Mouse (Mus musculus) macrophage (primary cell): ENCODE measurements around the gene Gm11549. TPM values are rescaled to one million over a fixed set of nuclear protein-coding genes. Genes with fewer than 3 reads are reported as not detected.
A peak's percentile ranks its signal among the peaks of the same experiment; 100 is the strongest.

Experiments used
- H3K27ac ChIP-seq: fragments of 350-480 bp; formaldehyde crosslinking; 2 replicates; pipeline ENCODE4 v1.9.0; 2021
- H3K36me3 ChIP-seq: fragments of 350-480 bp; formaldehyde crosslinking; 2 replicates; pipeline ENCODE4 v1.9.0; 2021; ENCODE audit errors: inconsistent target
- H3K4me3 ChIP-seq: fragments of 350-480 bp; formaldehyde crosslinking; 2 replicates; pipeline ENCODE4 v1.9.0; 2021; ENCODE audit errors: inconsistent target
- H3K79me2 ChIP-seq: fragments of 350-480 bp; formaldehyde crosslinking; 2 replicates; pipeline ENCODE4 v1.9.0; 2021; ENCODE audit errors: inconsistent target
- WGBS: methylation state at CpG from one replicate; pipeline ENCODE4 v1.1.7; 2026; ENCODE audit warnings: inconsistent platforms; ENCODE audit not compliant: missing documents; 5-methylcytosine and 5-hydroxymethylcytosine counted together
- polyA plus RNA-seq: library from polyadenylated mRNA; stranded (reverse); fragments of 250-400 nt; gene quantifications from 3 replicates; pipeline ENCODE4 v1.2.4, GENCODE M21; 2018; ENCODE audit warnings: inconsistent platforms

Gene Gm11549
- polyA plus RNA-seq, 1 experiment from 2014 or later: not detected

- H3K36me3 ChIP-seq: no peaks in the 10 kb centered on the region
- WGBS: 12% methylated on average over 1 of the region's 1 CpGs
Measured at GRCm38 (mm10) chr3:36533201-36533672, 11.6 kb upstream of the Gm11549 start.

GRCm38 (mm10) chr3:36532738-36533137 lies 11.1 kb upstream of the Gm11549 start:
- 68% methylated on average over 7 of the region's 7 CpGs for WGBS
- no peaks in the 10 kb centered on the region for H3K36me3 ChIP-seq

More at GRCm38 (mm10) chr3:36533201-36533672, 11.6 kb upstream of the Gm11549 start:
- no peak overlapping the region for H3K4me3 ChIP-seq
- H3K79me2 ChIP-seq: no peaks in the 10 kb centered on the region
- H3K27ac ChIP-seq: no peak overlapping the region

GRCm38 (mm10) chr3:36531979-36532542 lies 10.4 kb upstream of the Gm11549 start:
- Histone ChIP-seq H3K27ac (no peak overlapping the region), H3K4me3 (peak overlapping the region; percentile 28), H3K79me2 (no peaks in the 10 kb centered on the region), H3K36me3 (no peaks in the 10 kb centered on the region)
- 4% methylated on average over 18 of the region's 18 CpGs for WGBS

More at GRCm38 (mm10) chr3:36532738-36533137, 11.1 kb upstream of the Gm11549 start:
- Histone ChIP-seq H3K79me2 (no peaks in the 10 kb centered on the region), H3K4me3 (no peak overlapping the region), H3K27ac (no peak overlapping the region)

GRCm38 (mm10) chr3:36531242-36531641 lies 9.6 kb upstream of the Gm11549 start:
- no peak overlapping the region for H3K4me3 ChIP-seq
- 89% methylated on average over 2 of the region's 2 CpGs for WGBS
- no peak overlapping the region for H3K27ac ChIP-seq
- H3K36me3 ChIP-seq: no peaks in the 10 kb centered on the region
- no peaks in the 10 kb centered on the region for H3K79me2 ChIP-seq

GRCm38 (mm10) chr3:36530781-36531180 lies 9.2 kb upstream of the Gm11549 start:
- H3K79me2 ChIP-seq: no peaks in the 10 kb centered on the region
- H3K4me3 ChIP-seq: no peak overlapping the region
- H3K36me3 ChIP-seq: no peaks in the 10 kb centered on the region
- 97% methylated on average over 5 of the region's 5 CpGs for whole genome bisulfite sequencing
- no peak overlapping the region for H3K27ac ChIP-seq

- no peak overlapping the region for H3K27ac ChIP-seq
- no peaks in the 10 kb centered on the region for H3K79me2 ChIP-seq
- no peak overlapping the region for H3K4me3 ChIP-seq
- WGBS: 92% methylated on average over 6 of the region's 6 CpGs
- H3K36me3 ChIP-seq: no peaks in the 10 kb centered on the region
Measured at GRCm38 (mm10) chr3:36530345-36530744, 8.7 kb upstream of the Gm11549 start.

GRCm38 (mm10) chr3:36524466-36524865 lies 2.9 kb upstream of the Gm11549 start:
- no peaks in the 10 kb centered on the region for H3K36me3 ChIP-seq
- H3K27ac ChIP-seq: no peak overlapping the region
- WGBS: 82% methylated on average over 3 of the region's 3 CpGs
- H3K4me3 ChIP-seq: no peak overlapping the region
- no peaks in the 10 kb centered on the region for H3K79me2 ChIP-seq

GRCm38 (mm10) chr3:36522137-36522536 lies 524 bp upstream of the Gm11549 start:
- H3K4me3 ChIP-seq: no peak overlapping the region
- no peaks in the 10 kb centered on the region for H3K79me2 ChIP-seq
- H3K27ac ChIP-seq: no peak overlapping the region
- WGBS: 36% methylated on average over 4 of the region's 4 CpGs
- no peaks in the 10 kb centered on the region for H3K36me3 ChIP-seq

GRCm38 (mm10) chr3:36516196-36516595 lies 5.4 kb downstream of the Gm11549 start:
- WGBS: 95% methylated on average over 9 of the region's 9 CpGs
- Histone ChIP-seq H3K27ac (no peak overlapping the region), H3K36me3 (no peaks in the 10 kb centered on the region), H3K4me3 (no peak overlapping the region), H3K79me2 (no peaks in the 10 kb centered on the region)

- H3K36me3 ChIP-seq: no peaks in the 10 kb centered on the region
- H3K79me2 ChIP-seq: no peaks in the 10 kb centered on the region
- H3K4me3 ChIP-seq: no peak overlapping the region
- no peak overlapping the region for H3K27ac ChIP-seq
- 90% methylated on average over 6 of the region's 6 CpGs for WGBS
Measured at GRCm38 (mm10) chr3:36511491-36511890, 10.1 kb downstream of the Gm11549 start.

GRCm38 (mm10) chr3:36505809-36506735 lies 15.5 kb downstream of the Gm11549 start:
- Histone ChIP-seq H3K79me2 (no peaks in the 10 kb centered on the region), H3K4me3 (no peak overlapping the region), H3K36me3 (no peaks in the 10 kb centered on the region), H3K27ac (no peak overlapping the region)
- WGBS: 82% methylated on average over 10 of the region's 10 CpGs

GRCm38 (mm10) chr3:36505306-36505705 lies 16.3 kb downstream of the Gm11549 start:
- 95% methylated on average over 8 of the region's 8 CpGs for WGBS

GRCm38 (mm10) chr3:36501546-36501945 lies 20.1 kb downstream of the Gm11549 start:
- Histone ChIP-seq H3K27ac (no peak overlapping the region), H3K36me3 (no peaks in the 10 kb centered on the region), H3K4me3 (no peak overlapping the region), H3K79me2 (no peaks in the 10 kb centered on the region)
- 72% methylated on average over 7 of the region's 7 CpGs for WGBS

More at GRCm38 (mm10) chr3:36505306-36505705, 16.3 kb downstream of the Gm11549 start:
- H3K4me3 ChIP-seq: no peak overlapping the region
- no peaks in the 10 kb centered on the region for H3K79me2 ChIP-seq
- no peak overlapping the region for H3K27ac ChIP-seq
- H3K36me3 ChIP-seq: no peaks in the 10 kb centered on the region

GRCm38 (mm10) chr3:36500976-36501375 lies 20.6 kb downstream of the Gm11549 start:
- H3K79me2 ChIP-seq: no peaks in the 10 kb centered on the region
- no peaks in the 10 kb centered on the region for H3K36me3 ChIP-seq
- no peak overlapping the region for H3K27ac ChIP-seq
- no peak overlapping the region for H3K4me3 ChIP-seq
- WGBS: 73% methylated on average over 7 of the region's 8 CpGs

- no peak overlapping the region for H3K4me3 ChIP-seq
- H3K79me2 ChIP-seq: no peaks in the 10 kb centered on the region
Measured at GRCm38 (mm10) chr3:36499418-36499817, 22.2 kb downstream of the Gm11549 start.

More at GRCm38 (mm10) chr3:36499418-36499817, 22.2 kb downstream of the Gm11549 start:
- Histone ChIP-seq H3K27ac (no peak overlapping the region), H3K36me3 (no peaks in the 10 kb centered on the region)
- WGBS: 97% methylated on average over 7 of the region's 7 CpGs
